Mouse (Mus musculus): ENCODE results near the gene Rhox6. TPM values are rescaled to one million over a fixed set of nuclear protein-coding genes. Genes with fewer than 3 reads are reported as not detected.
"Not testable (repeated sequence)": the region's sequence is repeated elsewhere in the genome, so short reads cannot be mapped to it uniquely, and the experiment has no call there.

The Rhox6 gene
- not detected in 2 replicates for polyA plus RNA-seq (2014; fragmentation: Nextera tagmentation; extraction: Ambion mirVana)

- not testable (repeated sequence) for H3K4me1 ChIP-seq (ENCODE audit: control insufficient read depth, insufficient read depth, low read length); H3K36me3 ChIP-seq (ENCODE audit: control insufficient read depth, insufficient read depth, low read length); H3K9me3 ChIP-seq (ENCODE audit: control insufficient read depth, low read depth, low read length); H3K4me2 ChIP-seq (replicated peaks; ENCODE audit: low read depth, low read length); H3K9ac ChIP-seq (replicated peaks; ENCODE audit: low read depth, low read length); ATAC-seq (ENCODE audit: insufficient number of reproducible peaks, insufficient read depth, low FRiP score, low read depth); H3K27me3 ChIP-seq (ENCODE audit: control insufficient read depth, insufficient read depth, low read length); H3K4me3 ChIP-seq (ENCODE audit: low read depth, low read length); H3K27ac ChIP-seq (ENCODE audit: low read length)
- 90% methylated on average over 4 of the region's 12 CpGs for WGBS
Observed at GRCm38 (mm10) chrX:37826610-37827009, at the start of gene Rhox6. Rhox6 (plus strand) TSS chrX:37826910.

- Histone ChIP-seq H3K4me3 (ENCODE audit: low read depth, low read length) (no peak overlapping the region), H3K4me2 (replicated peaks; ENCODE audit: low read depth, low read length) (no peak overlapping the region), H3K9ac (replicated peaks; ENCODE audit: low read depth, low read length) (no peak overlapping the region), H3K36me3 (ENCODE audit: control insufficient read depth, insufficient read depth, low read length) (no peaks in the 10 kb centered on the region), H3K27ac (ENCODE audit: low read length) (no peak overlapping the region), H3K27me3 (ENCODE audit: control insufficient read depth, insufficient read depth, low read length) (no peaks in the 10 kb centered on the region), H3K9me3 (ENCODE audit: control insufficient read depth, low read depth, low read length) (no peaks in the 10 kb centered on the region), H3K4me1 (ENCODE audit: control insufficient read depth, insufficient read depth, low read length) (no peaks in the 10 kb centered on the region)
- ATAC-seq (ENCODE audit: insufficient number of reproducible peaks, insufficient read depth, low FRiP score, low read depth) = no peak
- WGBS = 83% methylated on average over 15 of the region's 15 CpGs
Observed at GRCm38 (mm10) chrX:37807286-37808080, 19.2 kb upstream of the Rhox6 start.

DNA sequence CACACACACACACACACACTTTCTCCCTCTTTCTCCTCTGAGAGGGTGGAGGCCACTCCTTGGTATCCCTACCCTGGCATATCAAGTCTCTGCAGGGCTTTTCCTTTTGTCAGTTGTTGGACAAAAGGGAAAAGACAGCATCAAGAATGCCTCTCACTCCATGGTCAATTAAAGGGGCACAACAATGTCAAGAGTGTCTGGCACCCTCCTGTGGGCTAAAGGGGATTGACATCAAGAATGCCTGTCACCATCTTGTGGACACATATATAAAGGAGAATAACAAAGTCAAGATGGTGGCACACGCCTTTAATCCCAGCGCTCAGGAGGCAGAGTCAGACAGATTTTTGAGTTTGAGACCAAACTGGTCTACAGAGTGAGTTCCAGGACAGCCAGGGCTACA is 17.3 kb upstream of the Rhox6 start:
- no peak overlapping the region for H3K4me2 ChIP-seq (replicated peaks; ENCODE audit: low read depth, low read length)
- H3K9me3 ChIP-seq (ENCODE audit: control insufficient read depth, low read depth, low read length) = no peaks in the 10 kb centered on the region
- WGBS = 81% methylated on average over 2 of the region's 2 CpGs
- no peak overlapping the region for H3K4me3 ChIP-seq (ENCODE audit: low read depth, low read length)
- no peak overlapping the region for H3K27ac ChIP-seq (ENCODE audit: low read length)
- no peaks in the 10 kb centered on the region for H3K27me3 ChIP-seq (ENCODE audit: control insufficient read depth, insufficient read depth, low read length)
- no peak overlapping the region for H3K9ac ChIP-seq (replicated peaks; ENCODE audit: low read depth, low read length)
- ATAC-seq (ENCODE audit: insufficient number of reproducible peaks, insufficient read depth, low FRiP score, low read depth) = no peak
- H3K36me3 ChIP-seq (ENCODE audit: control insufficient read depth, insufficient read depth, low read length) = no peaks in the 10 kb centered on the region
- no peaks in the 10 kb centered on the region for H3K4me1 ChIP-seq (ENCODE audit: control insufficient read depth, insufficient read depth, low read length)

DNA sequence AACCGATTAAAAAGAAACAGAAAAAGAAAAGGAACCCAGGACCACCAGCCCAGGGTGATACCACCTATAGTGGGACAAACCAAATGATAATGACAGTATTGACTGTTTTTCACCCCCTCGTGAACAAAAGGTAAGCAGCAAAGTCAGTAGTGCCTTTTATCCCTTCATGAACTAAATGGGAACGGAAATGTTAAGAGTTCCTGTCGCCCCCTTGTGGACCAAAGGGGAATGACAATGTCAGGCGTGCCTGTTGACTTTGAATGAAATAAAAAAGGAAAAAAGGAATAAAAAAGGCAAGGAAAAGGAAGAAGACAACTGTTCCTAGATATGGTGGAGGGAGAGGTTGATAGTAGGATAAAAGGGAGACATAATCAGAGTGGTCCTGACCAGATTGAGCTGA is 15.5 kb upstream of the Rhox6 start:
- Histone ChIP-seq H3K4me2 (replicated peaks; ENCODE audit: low read depth, low read length) (no peak overlapping the region), H3K4me1 (ENCODE audit: control insufficient read depth, insufficient read depth, low read length) (no peaks in the 10 kb centered on the region), H3K36me3 (ENCODE audit: control insufficient read depth, insufficient read depth, low read length) (no peaks in the 10 kb centered on the region), H3K27me3 (ENCODE audit: control insufficient read depth, insufficient read depth, low read length) (no peaks in the 10 kb centered on the region), H3K9me3 (ENCODE audit: control insufficient read depth, low read depth, low read length) (no peaks in the 10 kb centered on the region), H3K27ac (ENCODE audit: low read length) (no peak overlapping the region), H3K4me3 (ENCODE audit: low read depth, low read length) (no peak overlapping the region), H3K9ac (replicated peaks; ENCODE audit: low read depth, low read length) (no peak overlapping the region)
- WGBS = 27% methylated on average over 5 of the region's 5 CpGs
- ATAC-seq (ENCODE audit: insufficient number of reproducible peaks, insufficient read depth, low FRiP score, low read depth) = no peak

DNA sequence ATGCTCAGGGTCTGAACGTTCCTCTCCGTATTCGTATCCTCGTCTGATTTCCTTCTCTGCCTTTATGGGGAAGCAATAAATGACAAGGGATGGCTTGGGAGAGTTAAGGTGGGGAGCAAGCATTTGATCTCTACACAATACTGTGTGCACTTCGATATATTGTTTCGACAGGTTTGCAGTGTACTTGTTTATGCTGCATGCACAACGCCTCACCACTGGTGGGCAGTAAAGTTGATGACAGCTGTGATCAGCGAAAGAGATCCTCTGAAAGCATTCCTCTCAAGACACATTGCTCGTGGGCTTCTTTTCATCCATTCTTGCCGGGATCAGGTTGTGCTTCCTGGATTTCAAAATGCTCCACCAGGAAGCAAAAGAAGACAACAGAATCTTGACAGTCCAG is 11.0 kb upstream of the Rhox6 start:
- 76% methylated on average over 10 of the region's 10 CpGs for WGBS
- Histone ChIP-seq H3K4me3 (ENCODE audit: low read depth, low read length) (no peak overlapping the region), H3K4me2 (replicated peaks; ENCODE audit: low read depth, low read length) (no peak overlapping the region), H3K27ac (ENCODE audit: low read length) (no peak overlapping the region), H3K4me1 (ENCODE audit: control insufficient read depth, insufficient read depth, low read length) (no peaks in the 10 kb centered on the region), H3K36me3 (ENCODE audit: control insufficient read depth, insufficient read depth, low read length) (no peaks in the 10 kb centered on the region), H3K9me3 (ENCODE audit: control insufficient read depth, low read depth, low read length) (no peaks in the 10 kb centered on the region), H3K27me3 (ENCODE audit: control insufficient read depth, insufficient read depth, low read length) (no peaks in the 10 kb centered on the region), H3K9ac (replicated peaks; ENCODE audit: low read depth, low read length) (no peak overlapping the region)
- no peak for ATAC-seq (ENCODE audit: insufficient number of reproducible peaks, insufficient read depth, low FRiP score, low read depth)

DNA sequence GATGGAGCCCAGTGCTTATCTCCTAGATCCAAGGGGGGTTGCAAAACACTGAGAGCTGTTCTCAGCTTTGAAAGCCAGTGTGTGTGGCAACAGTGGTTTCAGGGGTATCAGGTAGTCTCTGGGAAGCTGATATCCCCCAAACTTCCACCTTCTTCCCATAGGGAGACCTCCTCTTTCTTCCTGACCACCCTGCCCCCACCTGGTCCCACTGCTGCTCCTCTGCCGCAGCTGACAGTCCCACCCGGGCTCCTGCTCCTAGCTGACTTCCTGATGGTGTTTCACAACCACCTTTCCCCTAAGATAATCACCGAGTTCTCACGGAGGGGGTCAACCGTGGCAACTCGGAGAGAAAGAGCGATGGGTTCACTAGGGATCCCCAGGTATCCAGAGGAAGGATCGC is 4.7 kb downstream of the Rhox6 start, which contains the start of gene Rhox7a:
Rhox7a (plus strand) TSS at position 301 of the 400 bp plus-strand sequence.
- not testable (repeated sequence) for H3K4me2 ChIP-seq (replicated peaks; ENCODE audit: low read depth, low read length); H3K36me3 ChIP-seq (ENCODE audit: control insufficient read depth, insufficient read depth, low read length); H3K4me3 ChIP-seq (ENCODE audit: low read depth, low read length); H3K27me3 ChIP-seq (ENCODE audit: control insufficient read depth, insufficient read depth, low read length); H3K27ac ChIP-seq (ENCODE audit: low read length); H3K9ac ChIP-seq (replicated peaks; ENCODE audit: low read depth, low read length); H3K4me1 ChIP-seq (ENCODE audit: control insufficient read depth, insufficient read depth, low read length); H3K9me3 ChIP-seq (ENCODE audit: control insufficient read depth, low read depth, low read length); ATAC-seq (ENCODE audit: insufficient number of reproducible peaks, insufficient read depth, low FRiP score, low read depth)
- WGBS = 76% methylated on average over 8 of the region's 8 CpGs

DNA sequence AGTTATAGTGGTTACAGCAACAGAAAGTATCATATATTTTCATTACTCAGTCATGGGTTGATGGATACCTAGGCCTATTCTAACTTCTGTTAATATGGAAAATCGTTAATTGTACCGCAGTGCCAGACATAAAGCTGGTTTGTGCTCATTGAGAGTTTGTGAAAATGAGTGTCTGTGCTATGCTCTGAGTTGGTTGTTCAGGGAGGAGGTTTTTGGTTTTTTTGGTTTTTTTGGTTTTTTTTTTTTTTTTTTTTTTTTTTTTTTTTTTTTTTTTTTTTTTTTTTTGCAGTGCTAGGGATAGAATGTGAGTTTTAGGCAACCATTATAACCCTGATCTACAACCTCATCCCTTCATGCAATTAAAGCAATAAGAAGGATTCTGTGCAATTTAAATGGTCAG is 44.9 kb downstream of the Rhox6 start:
- Histone ChIP-seq H3K4me3 (ENCODE audit: low read depth, low read length) (no peak overlapping the region), H3K9me3 (ENCODE audit: control insufficient read depth, low read depth, low read length) (no peaks in the 10 kb centered on the region), H3K9ac (replicated peaks; ENCODE audit: low read depth, low read length) (no peak overlapping the region), H3K4me1 (ENCODE audit: control insufficient read depth, insufficient read depth, low read length) (no peaks in the 10 kb centered on the region), H3K27me3 (ENCODE audit: control insufficient read depth, insufficient read depth, low read length) (no peaks in the 10 kb centered on the region), H3K27ac (ENCODE audit: low read length) (no peak overlapping the region), H3K4me2 (replicated peaks; ENCODE audit: low read depth, low read length) (no peak overlapping the region), H3K36me3 (ENCODE audit: control insufficient read depth, insufficient read depth, low read length) (no peaks in the 10 kb centered on the region)
- WGBS = 98% methylated on average over 2 of the region's 2 CpGs
- no peak for ATAC-seq (ENCODE audit: insufficient number of reproducible peaks, insufficient read depth, low FRiP score, low read depth)

- H3K27ac ChIP-seq (ENCODE audit: low read length) = no peak within 1 kb of the TSS
- no peaks in the 10 kb centered on the region for H3K27me3 ChIP-seq (ENCODE audit: control insufficient read depth, insufficient read depth, low read length)
- no peaks in the 10 kb centered on the region for H3K4me1 ChIP-seq (ENCODE audit: control insufficient read depth, insufficient read depth, low read length)
- H3K4me2 ChIP-seq (replicated peaks; ENCODE audit: low read depth, low read length) = no peak within 1 kb of the TSS
- no peak within 1 kb of the TSS for H3K4me3 ChIP-seq (ENCODE audit: low read depth, low read length)
- no peak for ATAC-seq (ENCODE audit: insufficient number of reproducible peaks, insufficient read depth, low FRiP score, low read depth)
- no peaks in the 10 kb centered on the region for H3K9me3 ChIP-seq (ENCODE audit: control insufficient read depth, low read depth, low read length)
- no peaks in the 10 kb centered on the region for H3K36me3 ChIP-seq (ENCODE audit: control insufficient read depth, insufficient read depth, low read length)
- no peak within 1 kb of the TSS for H3K9ac ChIP-seq (replicated peaks; ENCODE audit: low read depth, low read length)
- WGBS = 73% methylated on average over 4 of the region's 4 CpGs
Observed at GRCm38 (mm10) chrX:37878844-37879243, 52.1 kb downstream of the Rhox6 start, which contains the start of gene Rhox8. Rhox8 (minus strand) TSS chrX:37878944.

Data from stomach, embryonic 14.5 days (tissue).